Mouse (Mus musculus) cortical plate, adult 2 months (tissue): ENCODE measurements around the gene Bhlhe41.

Experiments
- CTCF ChIP-seq: fragments of 200-500 bp; IDR thresholded peaks from 2 replicates; pipeline ENCODE4 v1.5.1; 2011; ENCODE audit warnings: mild to moderate bottlenecking, control low read depth, low read length; ENCODE audit not compliant: insufficient read depth; ENCODE audit errors: extremely low read depth
- POLR2A ChIP-seq: fragments of 200-500 bp; IDR thresholded peaks from 2 replicates; pipeline ENCODE4 v1.6.1; 2011; ENCODE audit warnings: mild to moderate bottlenecking, low read length, control low read depth; ENCODE audit not compliant: insufficient read depth; ENCODE audit errors: extremely low read depth

- TF ChIP-seq POLR2A, result no peak
- no peak for TF ChIP-seq CTCF
These were observed 45.4 kb upstream of the Bhlhe41 start for GRCm38 (mm10) chr6:145910469-145911426.
